Mouse (Mus musculus) lung, adult 2 months (tissue): Measurements from ENCODE around the gene Igf2bp3.

Experiments used
- CTCF ChIP-seq: fragments of 200-500 bp; IDR thresholded peaks from 2 replicates; pipeline ENCODE4 v1.5.1; 2011; ENCODE audit warnings: mild to moderate bottlenecking, low read length, control low read depth; ENCODE audit not compliant: insufficient read depth
- POLR2A ChIP-seq: fragments of 200-500 bp; IDR thresholded peaks from 2 replicates; pipeline ENCODE4 v1.6.1; 2011; ENCODE audit warnings: low read depth, mild to moderate bottlenecking, control low read depth, low read length, borderline replicate concordance; ENCODE audit errors: extremely low read depth

DNA sequence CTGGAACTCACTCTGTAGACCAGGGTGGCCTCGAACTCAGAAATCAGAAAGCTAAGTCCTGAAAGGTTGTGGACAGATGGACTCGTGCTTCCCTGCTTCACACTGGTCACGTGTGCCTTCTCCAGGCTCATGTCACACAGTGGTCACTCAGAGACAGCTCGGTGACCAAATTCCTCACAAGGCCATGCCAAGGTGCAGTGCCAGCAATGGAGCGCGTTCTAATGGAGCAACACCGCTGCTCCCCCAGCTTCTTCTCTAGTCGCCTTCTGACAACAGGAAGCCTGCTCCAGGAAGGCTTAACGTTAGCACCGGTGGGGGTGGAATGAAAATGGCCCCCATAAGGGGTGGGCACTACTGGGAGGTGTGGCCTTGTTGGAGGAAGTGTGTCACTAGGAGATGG, 119.8 kb downstream of the Igf2bp3 start:
- TF ChIP-seq CTCF = no peak
- TF ChIP-seq POLR2A = no peak
